Mouse (Mus musculus): Measurements from ENCODE around the gene Tex35. TPM values are rescaled to one million over a fixed set of nuclear protein-coding genes. Genes with fewer than 3 reads are reported as not detected.

Gene Tex35
- polyA plus RNA-seq, 1 experiment from 2014 or later, result not detected

DNA sequence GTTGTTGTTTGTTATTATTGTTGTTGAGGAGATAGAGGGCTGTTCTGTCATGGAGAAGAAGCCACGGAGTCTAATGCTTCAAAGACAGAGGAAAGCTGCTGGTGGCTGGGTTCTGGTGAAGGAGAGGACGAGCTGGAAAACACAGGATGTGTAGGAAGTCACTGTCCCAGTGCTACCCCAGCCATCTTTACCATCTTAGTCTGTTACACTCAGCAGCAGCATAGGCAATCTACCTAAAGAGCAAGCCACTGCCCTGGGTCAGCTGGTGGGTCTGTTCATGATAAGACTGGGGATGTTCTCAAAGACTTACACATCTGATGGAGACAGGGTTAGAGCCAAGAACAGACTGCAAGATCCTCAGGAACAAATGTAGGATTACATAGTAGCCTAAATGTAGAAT is 58.6 kb downstream of the Tex35 start:
- H3K4me2 ChIP-seq (ENCODE audit: low read length), result no peak overlapping the region
- no peaks in the 10 kb centered on the region for H3K27me3 ChIP-seq (ENCODE audit: insufficient read depth, low read length)
- DNase-seq (ENCODE audit: low spot score), result no peak
- no peak overlapping the region for H3K4me3 ChIP-seq (replicated peaks; ENCODE audit: low read depth, low read length)
- no peak for TF ChIP-seq CTCF (IDR thresholded peaks at IDR 0.05; ENCODE audit: low read depth)
- H3K9ac ChIP-seq (ENCODE audit: low read depth, low read length), result no peak overlapping the region
- WGBS, result 89% methylated on average over 2 of the region's 2 CpGs
- peaks cover 5% of the 10 kb centered on the region; the same call in 1 of the 2 replicates for H3K4me1 ChIP-seq (replicated peaks; ENCODE audit: insufficient read depth, low read length)
- no peak overlapping the region for H3K27ac ChIP-seq
- H3K9me3 ChIP-seq (replicated peaks; ENCODE audit: low read length), result no peaks in the 10 kb centered on the region
- no peak for ATAC-seq (replicated peaks; ENCODE audit: low FRiP score, low read depth)
- no peaks in the 10 kb centered on the region for H3K36me3 ChIP-seq (ENCODE audit: insufficient read depth, low read length)

Other genes with a start within 250 kb of the Tex35 start
- 47.2 and 53.2 TPM in 2 replicates for gene Ralgps2, start 169.1 kb downstream of the Tex35 start, polyA plus RNA-seq (2015; fragmentation: Nextera tagmentation; extraction: Ambion mirVana)